14 mouse cellular contexts compared by ENCODE assay signal in genomic region chr13:69365880-69366490, GRCm38 (mm10).
"Had no signal": no experiment of that assay in that cellular context is flagged by ENCODE, and none has a peak within 500 bp of the region (broad histone marks: within the 10 kb centered on the region; RNA-seq: fewer than 3 reads in every experiment).

No protein-coding gene starts in this region.

- DNase-seq: kidney, adult 2 months; lung, adult 2 months; lung, postnatal 36 days; right cerebral cortex, postnatal 14 days; thymus, adult 2 months; thymus, postnatal 25 days had no signal

- H3K9me3 ChIP-seq: limb, embryonic 10.5 days; liver, embryonic 15.5 days; midbrain, embryonic 15.5 days had no signal

- ATAC-seq: lung, postnatal 0 days; midbrain, embryonic 15.5 days had no signal

- H3K36me3 ChIP-seq: limb, embryonic 10.5 days; liver, embryonic 15.5 days; midbrain, embryonic 15.5 days; stomach, embryonic 15.5 days had no signal

- H3K27me3 ChIP-seq: liver, embryonic 15.5 days; midbrain, embryonic 15.5 days; stomach, embryonic 15.5 days had no signal

- H3K4me3 ChIP-seq: left cerebral cortex, adult 2 months; limb, embryonic 10.5 days; liver, embryonic 15.5 days; midbrain, embryonic 15.5 days; stomach, embryonic 15.5 days had no signal

- H3K4me2 ChIP-seq: liver, embryonic 11.5 days; liver, embryonic 15.5 days; midbrain, embryonic 11.5 days; midbrain, embryonic 15.5 days; stomach, embryonic 15.5 days had no signal

- H3K4me1 ChIP-seq: limb, embryonic 10.5 days; liver, embryonic 15.5 days; midbrain, embryonic 15.5 days; stomach, embryonic 15.5 days had no signal

- H3K9ac ChIP-seq: liver, embryonic 15.5 days; midbrain, embryonic 15.5 days; stomach, embryonic 15.5 days had no signal

- H3K27ac ChIP-seq: left cerebral cortex, adult 2 months; limb, embryonic 10.5 days; liver, embryonic 15.5 days; midbrain, embryonic 15.5 days; stomach, embryonic 15.5 days had no signal
